Mouse (Mus musculus): ENCODE measurements at regions not wholly inside any gene's neighbourhood (a gene's known extent, or its start where the extent isn't known, plus 50 kb on each side); places are given as distances from the start of the nearest gene placed in this dataset.

DNA sequence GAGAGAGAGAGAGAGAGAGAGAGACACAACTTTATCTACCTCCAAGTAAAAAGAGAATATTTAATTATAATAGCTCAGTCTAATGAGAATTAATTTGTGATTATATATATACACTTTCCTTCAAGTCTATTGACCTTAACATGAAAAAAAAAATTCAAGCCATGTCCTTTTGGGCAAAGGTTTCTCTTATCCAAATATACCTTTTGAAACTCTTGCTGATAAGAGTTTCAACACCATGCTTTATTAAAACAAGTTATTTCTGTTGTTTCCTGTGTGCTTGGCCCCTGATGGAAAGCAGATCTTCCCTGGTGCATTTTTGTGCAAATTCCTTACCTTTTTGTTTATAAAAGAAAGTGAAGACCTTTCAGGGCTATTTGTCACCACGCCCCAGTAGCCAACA lies 414.7 kb upstream of the 2610301B20Rik start:
- TF ChIP-seq CTCF (IDR thresholded peaks at IDR 0.05; ENCODE audit: control insufficient read depth, insufficient read depth, insufficient read length): no peak
- TF ChIP-seq MYOG (IDR thresholded peaks at IDR 0.05; ENCODE audit: control insufficient read depth, extremely low read depth, insufficient read length): no peak
- TF ChIP-seq FOSL1 (IDR thresholded peaks at IDR 0.05; ENCODE audit: insufficient read depth, low read length, poor library complexity, severe bottlenecking): no peak
- TF ChIP-seq USF1 (IDR thresholded peaks at IDR 0.05; ENCODE audit: low read depth): no peak
- TF ChIP-seq MYOD1 (IDR thresholded peaks at IDR 0.05; ENCODE audit: control insufficient read depth, insufficient read length, low read depth): no peak
- no peak for TF ChIP-seq MAX (IDR thresholded peaks at IDR 0.05)

All from C2C12 (cell line).